Mouse (Mus musculus): ENCODE measurements at regions not wholly inside any gene's neighbourhood (a gene's known extent, or its start where the extent isn't known, plus 50 kb on each side); places are given as distances from the start of the nearest gene placed in this dataset.

GRCm38 (mm10) chr8:26778917-26779537 is 198.1 kb upstream of the Zfp703 start:
- TF ChIP-seq CTCF (conservative IDR thresholded peaks at IDR 0.05 in 1 of 2, IDR thresholded peaks at IDR 0.05 in 1 of 2; ENCODE audit: low read depth in 2 of 2, low read length in 2 of 2) (no peak), ZNF384 (IDR thresholded peaks at IDR 0.05; ENCODE audit: low read depth, low read length) (no peak), MEF2A (IDR thresholded peaks at IDR 0.05; ENCODE audit: borderline replicate concordance, low read depth, low read length) (no peak), TCF12 (IDR thresholded peaks at IDR 0.05; ENCODE audit: low read depth, low read length) (no peak), BHLHE40 (IDR thresholded peaks at IDR 0.05; ENCODE audit: low read depth, low read length) (no peak), PAX5 (IDR thresholded peaks at IDR 0.05; ENCODE audit: low read length) (no peak), HCFC1 (IDR thresholded peaks at IDR 0.05; ENCODE audit: low read depth, low read length) (no peak)
